Mouse (Mus musculus): Measurements from ENCODE around the gene Pir.

Pir gene

DNA sequence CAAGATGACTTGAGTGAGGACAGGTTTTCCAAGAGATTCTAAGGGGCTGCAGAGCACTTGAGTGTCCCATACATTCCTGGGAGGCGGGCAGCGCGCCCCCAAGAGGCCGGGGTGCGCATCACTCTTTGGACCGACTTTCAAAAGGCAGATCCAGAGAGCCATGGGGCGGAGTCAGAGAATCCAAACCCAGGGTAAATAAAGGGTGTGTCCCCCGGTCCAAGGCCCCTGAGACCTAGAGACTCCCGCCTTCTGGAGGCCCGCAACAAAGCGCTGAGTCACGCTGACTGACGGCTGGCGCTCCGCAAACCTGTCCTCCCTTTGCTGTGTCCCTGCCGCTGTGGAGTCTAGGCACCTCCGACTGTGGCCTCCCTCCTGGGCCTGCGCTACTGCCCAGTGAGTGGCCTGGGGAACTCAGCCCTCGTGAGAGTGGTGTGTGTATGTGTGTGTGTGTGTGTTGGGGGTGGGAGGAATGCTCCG, at the start of gene Pir:
Gene Pir (plus strand): TSS at position 87 of the 477 bp plus-strand sequence.
- no peak for DNase-seq (ENCODE audit: low read depth)

DNA sequence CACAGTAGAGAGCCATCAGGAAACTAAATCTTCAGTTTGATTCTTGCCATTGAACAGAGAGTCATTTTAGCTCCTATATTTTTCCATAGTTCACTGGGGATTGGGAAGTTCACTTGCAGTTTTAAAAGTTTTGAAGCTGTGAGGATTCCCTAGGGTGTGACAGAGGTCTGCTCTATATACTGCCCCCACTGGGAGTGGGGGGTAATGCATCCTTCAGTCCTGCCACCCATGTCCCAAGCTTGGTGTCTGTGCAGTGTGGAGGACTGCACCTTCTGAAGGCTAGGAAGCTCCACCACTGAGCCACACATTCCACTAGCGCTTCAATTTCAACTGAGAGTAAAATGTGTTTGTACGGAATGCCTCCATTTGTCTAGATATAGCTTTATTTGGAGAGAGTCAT, 47.2 kb upstream of the Pir start:
- no peak for DNase-seq (ENCODE audit: low read depth)

DNA sequence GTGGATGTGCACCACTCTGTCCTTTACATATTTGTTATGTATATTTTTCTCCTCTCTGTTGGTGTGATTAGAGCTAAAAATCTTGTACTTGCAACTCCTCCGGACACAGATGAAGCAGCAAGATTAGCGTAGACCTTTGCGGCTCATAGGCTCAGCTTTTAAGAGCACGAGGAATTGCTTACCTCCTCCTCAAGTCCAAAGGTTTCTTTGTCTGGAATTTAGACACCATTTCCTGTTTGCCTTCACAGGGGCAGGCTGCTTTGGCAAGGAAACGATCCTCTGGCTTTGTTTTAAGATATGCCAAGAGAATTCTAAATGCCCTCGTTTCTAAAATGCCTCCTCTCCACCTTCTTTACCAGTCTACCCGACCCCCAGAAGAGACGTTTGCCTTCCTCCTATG, 35.8 kb upstream of the Pir start:
- no peak for DNase-seq (ENCODE audit: low read depth)

DNA sequence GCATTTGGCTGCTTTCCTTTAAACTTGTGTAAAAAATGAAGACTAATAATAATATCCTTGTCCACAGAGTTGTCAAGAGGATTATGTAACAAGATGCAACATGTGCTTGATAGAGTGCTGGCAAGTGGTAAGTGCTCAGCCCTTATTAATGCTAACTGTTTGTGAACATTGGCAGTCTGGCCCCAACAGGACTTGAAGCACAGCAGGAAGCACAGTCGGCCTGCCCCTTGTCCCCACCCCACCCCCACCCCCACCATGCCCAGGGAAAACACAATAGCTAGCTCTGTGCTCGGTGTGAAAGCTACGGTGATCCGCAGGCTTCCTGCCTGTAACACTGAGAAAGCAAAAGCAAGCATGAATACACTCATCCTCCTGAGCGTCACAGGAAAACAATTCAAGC, 23.5 kb upstream of the Pir start:
- peak; percentile 49 for DNase-seq (ENCODE audit: low read depth)

DNA sequence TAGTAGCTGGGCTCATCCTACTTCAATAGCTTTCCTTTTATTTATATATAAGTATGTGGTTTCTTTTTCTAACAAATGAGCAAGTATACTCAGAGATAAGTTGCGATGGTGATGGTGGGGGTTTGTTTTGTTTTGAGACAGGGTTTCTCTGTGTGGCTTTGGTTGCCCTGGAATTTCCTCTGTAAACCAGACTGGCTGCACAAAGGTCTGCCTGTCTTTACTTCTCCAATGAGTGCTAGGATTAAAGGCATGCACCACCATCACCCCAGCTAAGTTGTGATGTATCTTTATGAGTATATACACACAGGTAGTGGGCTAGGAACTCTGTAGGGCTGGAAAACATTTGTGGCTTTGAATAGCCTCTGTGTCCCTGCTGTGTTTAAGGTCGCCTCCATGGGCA, 22.4 kb upstream of the Pir start:
- peak; percentile 27 for DNase-seq (ENCODE audit: low read depth)

DNA sequence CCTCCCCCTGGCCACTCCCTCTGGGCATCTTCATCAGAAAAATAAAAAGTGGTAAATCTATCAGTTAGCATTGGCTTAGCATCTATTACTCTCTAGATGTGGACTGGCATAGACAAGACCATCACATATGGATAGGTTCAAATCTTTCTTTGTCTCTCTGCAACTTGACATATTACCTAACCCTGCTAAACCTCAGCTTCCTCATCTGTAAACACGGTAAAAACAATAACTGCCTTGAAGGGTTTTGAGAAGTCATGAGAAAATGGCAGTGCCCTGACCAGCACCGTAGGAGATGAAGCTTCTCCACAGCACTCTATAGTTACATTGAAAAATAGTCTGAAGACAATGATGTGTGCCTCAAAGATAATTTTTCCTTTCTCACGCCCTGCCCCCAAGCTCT, 12.6 kb upstream of the Pir start:
- no peak for DNase-seq (ENCODE audit: low read depth)

DNA sequence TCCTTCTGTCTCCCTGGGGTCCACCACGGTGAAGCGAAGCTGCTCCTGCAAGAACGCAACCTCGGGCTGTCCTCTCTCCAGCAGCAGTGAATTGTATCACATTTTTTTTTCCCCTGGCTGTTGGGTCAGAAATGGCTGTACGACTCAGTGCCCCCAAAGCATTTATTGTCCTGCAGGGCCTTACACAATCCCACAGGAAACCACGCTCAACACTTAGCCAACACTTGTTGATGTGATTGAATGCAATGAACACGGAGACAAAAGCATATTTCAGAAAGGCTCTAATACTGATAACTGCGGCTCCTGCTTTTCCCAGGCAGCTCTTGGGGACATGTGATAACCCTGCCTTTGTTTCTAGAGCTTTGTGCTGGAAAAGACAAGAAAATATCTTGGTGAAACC, 11.1 kb upstream of the Pir start, which contains the start of gene Bmx:
Gene Bmx (minus strand): TSS at position 137 of the 400 bp plus-strand sequence.
- no peak for DNase-seq (ENCODE audit: low read depth)

DNA sequence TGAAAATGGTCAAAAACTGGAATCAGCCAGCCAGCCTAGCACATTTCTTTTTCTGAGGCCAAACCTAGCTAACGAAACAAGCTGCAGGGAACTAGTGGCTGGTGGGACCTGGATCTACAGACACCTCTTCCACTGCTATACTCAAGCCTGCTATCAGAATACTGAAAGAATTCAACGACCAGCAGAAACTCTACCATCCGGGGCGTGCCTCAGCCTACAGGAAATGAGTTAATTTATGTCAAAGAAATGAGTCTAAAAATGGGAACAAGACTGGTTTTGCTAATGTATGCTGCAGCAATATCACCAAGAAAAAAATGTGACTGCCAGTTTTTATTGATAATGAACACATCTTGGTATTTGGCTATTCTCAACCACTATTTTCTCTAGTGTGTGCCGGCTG, 10.5 kb upstream of the Pir start:
- DNase-seq (ENCODE audit: low read depth) = no peak

DNA sequence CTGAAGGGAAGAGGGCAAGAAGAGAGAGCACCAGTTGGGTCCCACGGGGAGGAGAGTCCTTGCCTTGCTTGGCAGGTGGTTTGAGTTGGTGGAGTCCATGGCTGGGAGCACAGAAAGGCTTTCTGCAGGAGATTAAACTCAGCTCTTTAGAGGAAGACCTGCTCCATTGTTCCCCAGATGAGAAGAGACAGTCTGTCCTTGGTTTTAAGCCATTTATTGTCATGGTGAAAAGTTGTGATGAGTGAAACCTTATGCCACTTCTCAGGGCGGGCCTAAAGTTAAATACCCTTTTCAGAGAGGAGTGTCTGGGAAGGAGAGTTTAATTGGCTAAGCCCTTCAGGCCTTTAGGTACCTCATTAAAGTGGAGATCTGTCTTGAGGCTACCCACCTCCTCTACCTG, 6.9 kb upstream of the Pir start:
- DNase-seq (ENCODE audit: low read depth) = no peak

DNA sequence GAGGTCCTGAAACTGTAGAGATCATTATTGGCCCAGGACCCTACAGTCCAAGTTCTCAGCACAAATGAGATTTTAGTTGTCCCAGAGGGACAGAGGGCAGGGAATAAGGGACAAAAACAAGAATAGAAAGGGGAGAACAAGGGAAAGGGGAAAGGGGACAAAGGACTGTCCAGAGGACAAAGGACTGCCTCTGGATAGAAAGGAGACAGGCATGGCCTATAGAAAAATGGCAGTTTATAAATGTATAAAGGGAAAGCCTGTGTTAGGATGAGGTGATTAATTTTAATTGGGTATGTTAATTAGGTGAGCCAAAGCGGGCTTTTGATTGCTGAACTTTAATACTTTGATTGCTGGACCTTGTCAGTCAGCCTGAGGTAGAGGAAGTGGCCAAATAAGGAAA, 4.3 kb upstream of the Pir start:
- DNase-seq (ENCODE audit: low read depth) = no peak

DNA sequence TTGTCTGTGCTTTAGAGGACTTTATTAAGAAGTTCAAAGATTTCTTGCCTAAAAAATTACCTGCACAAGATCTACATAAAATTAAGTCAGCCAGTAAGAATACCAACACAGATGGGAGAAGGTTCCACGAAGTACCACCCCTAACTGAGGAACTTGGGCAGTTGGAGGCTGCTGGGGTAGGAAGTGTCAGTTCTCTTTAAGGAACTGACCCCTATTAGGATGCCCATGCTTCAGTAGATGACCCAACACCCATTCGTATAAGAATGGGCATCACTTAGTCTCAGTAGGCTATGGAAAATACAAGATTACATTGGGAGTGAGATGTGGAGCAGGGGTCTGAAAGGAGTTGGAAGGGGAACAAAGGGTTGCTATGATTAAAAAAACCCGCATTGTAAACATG, 1.4 kb downstream of the Pir start:
- DNase-seq (ENCODE audit: low read depth) = no peak

DNA sequence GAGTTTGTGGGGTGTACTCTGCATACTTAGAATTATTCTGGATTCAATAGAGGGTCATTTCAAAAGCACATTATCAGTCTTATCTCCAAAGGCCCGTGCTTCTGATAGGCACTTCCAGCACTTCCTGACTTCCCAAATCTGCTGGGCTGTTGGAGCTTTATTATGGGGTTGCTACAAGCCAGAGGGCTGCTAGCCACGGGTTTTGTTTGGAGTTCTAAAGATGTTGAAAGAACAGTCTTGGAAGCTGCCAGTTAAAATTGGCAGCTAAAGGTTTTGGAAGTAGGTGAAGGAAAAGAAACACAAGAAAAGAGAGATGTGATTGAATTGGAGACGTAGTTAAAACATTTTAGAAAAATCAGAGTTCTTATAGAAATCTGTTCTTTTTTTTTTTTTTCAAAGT, 6.4 kb downstream of the Pir start:
- DNase-seq (ENCODE audit: low read depth) = no peak

DNA sequence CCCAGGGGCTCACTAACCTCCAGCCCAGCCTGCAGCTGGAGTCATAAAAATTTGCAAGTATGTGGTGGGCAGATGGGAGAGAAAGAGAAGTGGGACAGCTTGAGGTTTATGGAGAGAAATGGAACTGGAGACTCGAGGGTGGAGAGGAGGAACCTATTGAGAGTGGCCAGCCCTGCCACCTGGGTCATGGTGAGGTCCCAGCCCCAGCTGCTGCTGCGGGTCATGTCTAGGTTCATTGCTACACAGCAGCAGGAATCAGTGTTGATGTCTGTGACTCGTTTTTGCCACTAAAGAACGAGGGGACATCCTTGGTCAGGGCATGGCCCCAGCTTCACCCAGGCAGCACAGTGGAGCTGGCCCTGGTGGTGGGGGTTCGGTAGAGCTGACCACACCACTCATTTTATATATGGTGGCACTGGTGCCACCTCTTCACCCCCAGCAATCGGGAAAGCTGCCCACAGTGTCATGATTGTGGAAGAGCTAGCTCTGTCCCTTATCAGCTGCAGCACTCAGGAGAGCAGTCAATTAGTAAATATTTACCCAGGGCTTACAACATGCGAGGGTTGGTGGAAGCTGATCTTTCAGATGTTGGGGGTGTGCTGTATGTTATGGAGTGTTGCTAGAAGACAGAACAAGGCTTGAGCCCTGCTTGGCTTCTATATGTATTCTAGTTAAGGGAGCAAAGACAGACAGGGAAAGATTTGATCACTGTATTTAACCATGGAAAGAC, 11.9 kb downstream of the Pir start:
- no peak for DNase-seq (ENCODE audit: low read depth)

DNA sequence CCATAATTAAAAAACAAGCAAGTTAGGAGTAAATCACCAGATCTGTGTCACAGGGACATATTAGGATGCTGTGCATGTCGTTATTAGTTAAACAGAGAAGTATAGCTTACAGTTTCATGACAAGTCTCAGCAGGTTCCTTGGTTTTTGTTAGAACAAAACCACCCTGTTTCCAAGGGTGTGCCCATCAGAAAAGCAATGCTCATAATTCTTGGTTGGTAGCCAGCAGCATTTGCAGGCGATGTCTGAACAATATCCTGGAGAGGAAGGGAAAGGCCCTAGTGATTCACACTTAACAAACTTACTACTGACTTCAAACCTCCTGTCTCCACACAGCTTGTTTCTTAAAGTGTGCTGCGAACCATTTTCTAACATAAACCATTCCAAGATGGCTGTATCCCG, 14.6 kb downstream of the Pir start:
- DNase-seq (ENCODE audit: low read depth) = no peak

DNA sequence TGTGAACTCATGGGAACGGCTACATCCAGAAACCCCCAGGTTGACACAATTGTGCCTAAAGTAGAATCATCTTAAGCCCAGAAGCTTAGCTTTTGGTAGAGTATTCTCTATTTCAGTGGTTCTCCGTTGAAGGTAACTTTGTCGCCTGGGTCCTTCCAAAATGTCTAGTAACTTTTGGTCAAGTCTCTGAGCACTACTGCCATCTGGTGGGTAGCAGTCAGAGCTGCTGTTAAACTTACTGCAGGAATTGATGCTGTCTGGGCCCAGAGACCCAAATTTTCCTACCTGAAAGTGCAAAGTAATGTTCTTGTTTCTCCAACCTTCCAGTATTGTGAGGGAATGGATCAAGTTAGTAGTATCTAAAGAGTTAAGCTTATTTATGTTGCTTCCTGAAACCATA, 17.9 kb downstream of the Pir start:
- DNase-seq (ENCODE audit: low read depth) = no peak

DNA sequence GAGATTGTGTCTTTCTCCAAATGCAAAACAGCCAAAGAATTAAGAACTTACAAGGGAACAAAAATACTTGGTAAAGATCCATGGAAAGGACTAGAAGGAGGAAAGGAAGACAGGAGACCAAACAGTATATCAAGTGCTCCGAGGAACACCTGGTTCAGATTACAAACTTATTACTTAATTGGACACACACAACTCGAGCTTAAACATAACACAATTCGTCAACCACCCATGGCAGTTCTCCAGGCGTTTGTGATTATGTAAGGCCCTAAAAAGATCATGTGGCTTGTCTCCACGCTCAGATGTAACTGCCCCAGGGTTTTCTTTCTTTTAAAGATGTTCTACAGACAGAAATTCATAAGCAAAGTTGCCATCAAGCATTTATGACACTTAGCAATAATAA, 22.0 kb downstream of the Pir start:
- DNase-seq (ENCODE audit: low read depth) = no peak

DNA sequence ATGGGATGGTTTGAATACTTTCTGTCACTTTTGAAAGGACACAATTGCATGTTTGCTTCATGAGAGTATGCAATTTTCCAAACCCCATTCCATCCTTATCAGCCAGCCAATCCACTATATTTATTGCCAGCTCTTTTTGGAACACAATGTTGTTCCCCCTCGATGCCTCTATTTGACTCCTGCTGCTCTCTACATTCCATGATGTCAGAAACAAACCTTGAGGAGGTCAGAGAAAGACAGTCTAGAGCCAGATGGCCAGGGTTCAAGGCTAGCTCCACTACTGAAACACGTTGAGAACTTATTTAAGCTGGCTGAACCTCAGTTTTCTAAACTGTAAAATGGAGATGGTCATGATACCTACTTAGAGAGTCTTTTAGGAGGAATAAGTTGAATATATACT, 37.1 kb downstream of the Pir start:
- DNase-seq (ENCODE audit: low read depth) = no peak

DNA sequence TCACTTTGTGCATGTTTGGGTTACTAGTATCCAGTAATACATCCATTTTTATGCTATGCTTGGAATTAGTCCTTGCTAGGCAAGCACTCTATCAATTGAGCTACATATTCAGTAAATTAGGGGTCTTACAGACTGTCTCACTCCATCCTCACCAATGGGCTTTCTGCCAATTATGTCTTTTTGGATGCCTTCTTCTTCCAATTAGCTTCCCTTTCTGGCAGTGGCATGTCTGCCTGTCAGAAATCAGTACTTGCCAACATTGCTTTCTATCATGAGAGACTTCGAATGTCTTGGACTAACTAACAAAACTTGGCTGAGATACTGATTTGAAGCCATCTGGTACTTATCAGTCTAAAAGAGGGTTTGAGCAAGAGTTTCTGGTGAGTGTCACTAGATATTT, 44.7 kb downstream of the Pir start:
- no peak for DNase-seq (ENCODE audit: low read depth)

DNA sequence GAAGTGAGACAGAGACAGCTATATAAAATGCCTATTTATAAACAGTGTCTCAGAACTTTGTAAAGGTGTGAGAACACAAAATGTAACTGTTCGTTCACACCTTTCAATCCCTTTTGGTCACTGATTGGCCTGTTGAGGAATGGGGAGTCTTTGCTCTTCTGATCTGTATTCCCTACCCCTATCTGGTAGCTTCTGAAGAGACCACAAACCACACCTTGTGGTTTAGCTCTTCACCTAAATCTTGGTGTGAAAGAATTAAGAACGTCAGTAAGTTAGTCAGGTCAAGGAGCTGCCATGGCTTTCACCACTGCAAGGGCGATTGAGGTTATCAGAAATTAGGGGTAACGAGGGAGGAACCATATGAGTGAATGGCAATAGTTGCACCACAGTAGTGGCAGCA, 49.4 kb downstream of the Pir start:
- DNase-seq (ENCODE audit: low read depth) = no peak

DNA sequence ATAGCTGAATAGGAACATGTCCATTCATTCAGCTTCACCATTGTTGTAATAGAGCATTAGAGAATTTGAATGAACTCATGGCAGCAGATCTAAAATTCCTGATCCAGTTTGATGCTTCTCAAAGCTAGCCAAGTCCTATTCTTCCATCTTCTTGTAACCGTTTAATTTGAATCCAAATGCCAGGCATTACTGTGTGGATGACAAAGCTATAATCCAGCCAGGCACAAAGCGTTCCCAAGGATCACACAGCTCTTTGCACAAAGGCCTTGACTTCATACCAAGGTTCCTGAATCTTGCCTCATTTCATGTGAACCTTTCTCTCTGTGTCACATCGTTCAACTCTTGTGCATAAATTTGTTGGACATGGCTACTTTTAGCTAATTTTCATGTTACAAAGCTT, 50.9 kb downstream of the Pir start:
- DNase-seq (ENCODE audit: low read depth) = no peak

DNA sequence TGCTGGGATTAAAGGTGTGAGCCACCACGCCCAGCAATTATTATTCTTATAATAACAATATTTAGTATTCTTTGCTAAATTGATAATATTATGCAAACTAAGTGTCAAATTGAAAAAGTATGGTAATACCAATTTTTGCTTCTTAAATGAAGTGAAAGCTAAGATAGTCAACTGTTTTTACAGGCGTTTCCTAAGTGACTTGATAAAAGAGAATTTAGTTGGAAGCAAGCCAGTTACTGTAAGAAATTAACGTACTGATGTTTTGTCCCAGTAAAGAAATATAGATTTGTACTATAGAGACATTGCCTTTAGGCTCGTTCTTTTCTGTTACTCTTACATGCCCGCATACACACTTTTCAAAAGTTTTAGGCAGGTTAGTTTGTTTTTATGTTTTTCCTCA, 53.3 kb downstream of the Pir start:
- DNase-seq (ENCODE audit: low read depth) = no peak

DNA sequence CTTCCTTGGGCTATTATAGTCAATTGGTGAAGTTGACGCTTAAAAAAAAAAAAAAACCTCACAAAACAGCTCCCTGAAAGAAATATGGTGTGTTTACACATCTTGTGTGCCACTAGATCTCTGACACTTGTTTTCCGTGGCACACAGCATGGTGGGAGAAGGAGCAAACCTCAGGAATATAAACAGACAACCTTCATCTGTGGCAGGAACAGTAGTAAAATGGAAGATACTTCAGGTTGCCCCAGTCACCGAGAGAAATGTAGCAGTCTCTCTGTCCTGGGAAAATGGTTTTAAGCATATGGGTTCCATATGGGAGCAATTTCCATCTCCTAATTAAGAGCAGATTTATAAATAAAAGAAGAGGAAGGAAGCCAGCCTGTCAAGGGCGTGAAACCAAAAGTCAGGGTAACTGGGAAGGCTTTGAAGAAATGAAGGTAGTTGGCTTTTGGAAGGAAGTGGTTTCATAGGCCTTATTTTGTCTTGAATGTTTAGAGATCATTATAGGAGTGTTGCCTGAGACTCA, 54.3 kb downstream of the Pir start:
- no peak for DNase-seq (ENCODE audit: low read depth)

DNA sequence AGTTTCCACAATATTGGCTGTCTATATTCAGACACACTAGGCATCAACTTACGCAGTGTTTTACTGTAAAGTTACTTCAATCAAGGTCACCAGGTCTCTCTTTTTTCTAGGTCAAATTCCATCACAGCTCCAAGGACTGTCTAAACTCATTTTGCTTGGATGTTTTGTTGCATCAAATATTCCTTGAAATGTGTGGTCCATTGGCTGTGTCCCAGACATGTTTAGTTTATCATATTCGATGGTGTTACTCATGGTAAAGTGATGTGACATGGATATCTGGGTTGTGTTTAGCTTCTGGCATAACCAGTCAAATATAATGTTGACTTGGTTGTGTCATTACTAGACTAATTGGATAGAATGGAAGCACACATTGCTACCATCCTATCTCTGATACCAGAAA, 61.2 kb downstream of the Pir start:
- no peak for DNase-seq (ENCODE audit: low read depth)

DNA sequence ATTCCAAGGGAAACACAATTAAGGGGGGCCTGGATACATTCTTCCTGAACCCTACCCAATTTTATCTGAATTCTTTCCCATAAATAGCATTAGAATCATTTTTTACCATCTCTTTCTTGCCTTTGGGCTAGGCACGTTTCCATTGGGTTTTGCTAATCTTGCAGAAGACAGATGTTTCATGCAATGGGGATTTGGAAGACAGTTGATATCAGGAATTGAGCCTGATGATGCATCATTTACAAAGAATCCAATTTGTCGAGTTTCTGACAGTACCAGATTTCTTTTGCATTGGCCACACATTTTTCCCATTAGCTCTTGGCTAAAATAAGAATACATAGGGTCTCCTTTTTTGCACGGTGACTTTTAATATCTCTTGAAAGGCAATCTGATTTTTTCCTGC, 61.6 kb downstream of the Pir start:
- no peak for DNase-seq (ENCODE audit: low read depth)

All from fibroblast of lung, adult 2 months (primary cell).